Mouse (Mus musculus): ENCODE data around the gene Cxcr2.

Gene Cxcr2

DNA sequence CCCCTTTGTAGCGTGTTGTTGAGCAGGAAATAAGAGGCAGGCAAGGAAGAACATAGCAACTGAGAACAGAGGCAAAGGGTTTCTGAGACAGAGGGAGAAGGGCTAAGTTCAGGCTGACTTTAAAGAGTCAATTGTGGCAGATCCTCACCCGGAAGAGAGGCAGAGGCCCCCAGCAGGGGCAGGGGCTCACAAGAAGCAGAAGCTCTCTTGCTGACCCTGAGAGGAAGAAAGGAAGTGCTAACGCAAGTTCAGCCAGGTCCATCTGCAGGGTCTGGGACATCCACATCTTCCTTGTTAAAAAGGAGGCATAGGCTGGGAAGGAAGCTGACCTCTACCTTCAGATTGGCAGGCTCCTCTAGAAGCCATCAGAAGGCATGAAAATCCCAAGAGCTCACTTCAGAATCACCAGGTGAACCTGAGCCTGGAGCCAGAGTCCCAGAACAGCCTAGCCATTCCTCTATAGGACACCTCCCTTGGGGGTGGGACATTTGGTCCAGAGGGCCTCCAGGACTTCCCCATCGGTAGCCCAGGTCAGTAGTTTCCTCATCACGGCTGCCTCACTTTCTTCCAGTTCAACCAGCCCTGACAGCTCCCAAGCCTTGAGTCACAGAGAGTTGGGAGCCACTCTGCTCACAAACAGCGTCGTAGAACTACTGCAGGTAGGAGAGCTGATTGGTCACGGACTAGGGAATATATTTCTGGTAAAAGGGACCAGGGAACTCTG is at the start of gene Cxcr2:
TSS of gene Cxcr2 (plus strand) at position 529 of the 724 bp plus-strand sequence.
- no peak for DNase-seq (ENCODE audit: low spot score)

DNA sequence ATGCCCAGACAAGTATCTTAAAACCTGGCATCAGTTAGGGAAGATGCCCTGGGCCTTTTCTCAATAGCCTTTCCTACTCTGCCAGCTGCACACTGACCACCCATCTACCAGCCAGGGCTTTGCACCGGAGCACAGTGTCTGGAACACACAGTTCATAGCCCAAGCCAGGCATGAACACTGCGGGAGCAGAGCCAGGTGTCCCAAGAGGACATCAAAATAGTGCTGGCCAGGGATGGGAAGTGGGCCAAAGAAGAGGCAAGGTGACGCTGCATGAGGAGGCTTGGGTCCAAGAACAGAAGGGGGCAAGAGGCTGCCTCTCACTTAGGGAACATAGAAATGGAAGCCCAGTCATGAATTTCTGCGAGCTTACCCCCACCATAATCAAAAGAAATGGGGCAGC is 48.1 kb upstream of the Cxcr2 start:
- DNase-seq (ENCODE audit: low spot score), result no peak

DNA sequence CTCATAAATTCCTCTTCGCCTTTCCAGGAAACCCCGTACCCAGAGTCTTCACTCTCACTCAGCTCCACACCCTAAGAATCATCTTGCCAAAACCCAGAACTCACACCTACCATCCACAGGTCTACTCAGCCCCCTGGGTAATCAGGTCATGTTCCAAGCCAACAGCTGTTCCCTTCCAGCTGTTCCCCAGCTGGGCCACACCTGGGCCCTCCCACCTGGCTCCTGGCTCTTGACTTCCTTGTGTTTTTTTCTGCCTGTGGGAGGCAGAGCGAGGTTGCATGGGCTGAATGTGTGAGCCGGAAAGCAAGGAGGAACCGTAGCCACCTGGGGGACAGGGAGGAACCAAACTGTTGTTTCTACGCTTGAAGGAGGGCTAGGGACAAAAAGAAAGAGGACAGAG is 47.6 kb upstream of the Cxcr2 start:
- DNase-seq (ENCODE audit: low spot score), result no peak

DNA sequence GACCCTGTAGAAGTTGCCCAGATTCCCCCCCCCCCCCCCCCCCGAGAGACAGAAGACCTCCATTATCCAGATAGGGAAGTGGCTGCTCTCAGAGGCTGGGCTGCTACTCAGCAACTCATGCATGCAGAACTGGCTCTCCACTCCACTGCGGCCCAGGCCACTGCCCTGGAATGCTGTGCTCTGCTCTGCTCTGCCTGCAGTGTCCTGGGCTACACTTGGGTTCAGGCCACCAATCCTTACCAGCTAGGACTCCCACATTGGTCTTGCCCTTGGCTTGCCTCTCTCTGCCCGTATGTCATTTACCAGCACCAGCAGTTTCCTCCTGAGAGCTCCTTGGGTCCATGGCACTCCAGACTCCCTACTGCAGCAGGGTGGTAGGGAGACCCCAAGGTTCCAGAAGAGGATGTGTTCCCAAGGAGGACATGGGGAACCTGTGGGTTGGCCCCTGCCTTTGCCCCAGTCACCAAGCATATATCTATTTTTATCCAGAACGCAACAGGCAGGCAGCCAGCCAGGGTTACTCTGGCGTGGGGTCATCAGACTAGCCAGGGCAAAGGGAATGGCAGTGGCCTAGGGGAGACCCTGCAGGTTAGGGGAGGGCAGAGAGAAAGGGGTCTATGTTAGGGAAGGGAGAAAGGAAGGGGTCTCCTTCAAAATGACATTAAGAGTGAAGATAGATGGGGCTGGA is 45.7 kb upstream of the Cxcr2 start:
- no peak for DNase-seq (ENCODE audit: low spot score)

DNA sequence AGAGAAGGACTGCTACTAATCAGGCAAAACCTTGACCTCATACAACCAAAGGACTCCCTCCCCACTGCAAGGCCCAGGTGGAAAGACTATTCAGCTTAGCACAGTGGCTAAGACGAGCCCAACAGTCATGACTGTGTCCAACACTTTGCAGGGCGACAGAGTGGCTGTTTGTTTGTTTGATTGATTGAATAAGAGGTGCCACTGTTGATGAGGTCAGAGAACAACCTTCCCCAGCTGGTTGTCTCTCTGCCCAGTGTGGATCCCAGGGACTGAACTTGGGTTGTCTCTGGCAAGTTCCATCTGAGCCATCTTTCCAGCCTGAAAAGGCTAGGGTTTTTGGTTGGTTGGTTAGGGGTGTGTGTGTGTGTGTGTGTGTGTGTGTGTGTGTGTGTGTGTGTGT is 44.1 kb upstream of the Cxcr2 start:
- DNase-seq (ENCODE audit: low spot score), result no peak

DNA sequence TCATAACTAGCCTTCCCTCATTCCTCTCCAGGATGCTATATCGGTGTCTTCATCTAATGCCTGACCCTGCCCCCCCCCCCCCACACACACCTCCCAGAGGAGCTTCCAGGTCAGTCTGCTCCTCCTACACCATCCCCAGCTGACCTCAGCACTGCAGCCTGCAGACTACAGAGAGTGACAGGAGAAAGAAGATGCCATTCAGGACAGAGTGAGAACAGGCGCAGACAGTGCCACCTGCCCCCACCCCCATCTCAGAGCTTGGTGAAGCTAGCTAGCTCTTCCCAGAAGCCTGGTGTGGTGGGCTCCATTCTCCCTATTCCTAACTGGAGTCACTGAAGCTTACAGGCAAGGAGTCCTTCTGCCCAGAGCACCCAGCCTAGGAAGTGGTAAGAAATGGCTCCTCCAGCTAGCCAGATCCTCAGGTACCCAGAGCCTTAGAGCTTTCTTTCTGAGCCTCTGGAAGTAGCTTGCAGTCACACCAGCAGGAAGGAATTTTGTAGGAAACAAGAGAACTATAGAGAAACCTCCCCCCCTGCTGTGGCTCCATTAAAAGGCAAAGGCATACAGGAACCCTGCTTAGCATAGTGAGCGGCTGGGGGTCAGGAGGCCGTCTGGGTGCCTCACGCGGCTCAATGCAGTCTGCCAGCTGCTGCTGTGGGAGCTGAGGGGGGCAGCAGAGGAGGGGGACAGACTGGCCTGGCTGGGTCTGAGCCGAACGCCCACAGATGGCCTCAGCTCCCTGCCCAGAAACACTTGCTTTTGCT is 42.7 kb upstream of the Cxcr2 start:
- no peak for DNase-seq (ENCODE audit: low spot score)

DNA sequence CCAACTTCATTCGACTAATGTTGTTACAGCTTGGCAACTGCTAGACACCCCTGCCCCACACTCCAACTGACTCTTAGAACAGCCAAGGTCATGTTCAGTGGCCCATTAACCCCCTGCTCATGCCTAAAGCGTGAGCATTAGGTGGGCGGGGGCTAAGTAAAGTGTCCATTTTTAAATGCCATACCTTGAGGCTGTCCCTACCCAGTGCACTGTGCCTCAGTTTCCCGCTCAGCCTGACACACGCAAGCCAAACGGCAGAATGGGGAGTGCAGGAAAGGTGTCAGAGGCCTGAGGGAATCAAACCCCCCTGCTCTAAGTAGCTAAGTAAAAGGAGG is 42.1 kb upstream of the Cxcr2 start:
- DNase-seq (ENCODE audit: low spot score), result no peak

DNA sequence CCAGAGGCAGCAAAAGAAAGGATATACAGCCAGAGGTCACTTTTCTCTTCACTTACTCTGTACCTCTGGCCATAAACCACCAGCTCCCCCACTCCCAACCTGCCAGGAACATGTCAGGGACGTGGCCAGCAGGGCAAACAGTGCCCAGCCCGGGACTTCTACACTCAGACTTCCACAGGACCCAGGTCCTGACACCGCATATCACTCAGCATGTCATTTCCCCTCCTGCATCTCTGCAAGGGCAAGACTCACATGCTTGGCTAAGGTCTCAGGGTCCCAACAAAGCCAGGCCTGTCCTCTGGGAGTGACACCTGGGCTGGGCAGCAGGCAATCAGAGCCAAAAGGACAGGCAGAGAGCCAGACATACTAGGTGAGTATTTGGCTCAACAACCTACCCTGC is 40.7 kb upstream of the Cxcr2 start:
- DNase-seq (ENCODE audit: low spot score), result no peak

DNA sequence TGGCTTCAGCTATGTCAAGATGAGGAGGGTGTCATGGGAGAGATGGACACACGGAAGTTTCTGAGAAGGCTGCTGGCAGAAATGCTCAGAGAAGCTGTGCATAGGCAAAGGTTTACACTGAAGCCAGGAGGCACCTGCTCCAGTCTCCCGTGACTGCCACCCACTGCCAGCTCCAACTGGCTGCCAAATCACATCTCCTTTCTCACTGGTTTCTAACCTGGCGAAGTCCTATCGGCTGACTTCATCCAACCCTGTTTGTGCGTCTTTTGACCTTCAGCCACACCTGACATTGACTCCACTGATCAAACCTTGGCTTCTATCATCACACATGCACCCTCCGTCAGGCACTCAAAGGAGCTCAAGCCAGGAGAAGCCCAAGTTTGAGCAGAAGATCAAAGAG is 35.9 kb upstream of the Cxcr2 start:
- DNase-seq (ENCODE audit: low spot score), result no peak

DNA sequence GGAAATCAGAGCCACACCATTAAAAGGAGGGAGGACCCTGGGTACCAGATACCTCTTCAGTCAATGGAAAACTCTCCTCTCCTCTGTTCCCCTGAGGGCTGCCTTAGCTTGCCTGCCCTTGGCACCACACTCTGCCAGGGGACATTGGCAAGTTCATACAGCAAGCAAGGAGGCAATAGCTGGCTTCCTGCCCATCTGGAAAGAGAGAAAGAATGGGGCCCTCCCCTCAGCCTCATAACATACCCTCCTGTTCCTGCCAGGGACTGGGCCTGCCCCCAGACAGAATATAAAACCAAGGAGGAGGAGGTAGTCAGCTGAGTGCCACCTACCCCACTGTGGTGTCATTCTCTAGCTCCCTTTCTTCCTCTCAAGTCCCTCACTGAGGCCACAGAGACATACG is 34.7 kb upstream of the Cxcr2 start:
- DNase-seq (ENCODE audit: low spot score), result no peak

DNA sequence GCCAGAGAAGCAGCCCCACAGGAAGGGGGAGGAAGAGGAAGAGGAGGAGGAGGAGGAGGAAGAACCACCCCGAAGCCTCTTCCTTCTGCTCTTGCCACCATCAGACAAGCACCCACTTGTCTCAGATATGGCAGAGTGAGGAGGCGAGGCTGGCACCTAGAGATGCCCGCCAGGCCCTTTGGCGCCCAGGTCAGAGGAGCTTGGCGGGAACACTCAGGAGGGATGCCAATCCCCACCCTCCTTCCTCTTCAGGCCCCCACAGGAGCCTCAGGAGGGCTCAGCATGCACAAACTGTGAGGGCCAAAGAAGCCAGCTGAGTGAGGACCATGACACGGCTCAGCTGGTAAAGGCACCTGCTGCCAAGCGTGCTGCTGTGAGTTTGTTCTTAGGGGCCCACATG is 32.7 kb upstream of the Cxcr2 start:
- no peak for DNase-seq (ENCODE audit: low spot score)

DNA sequence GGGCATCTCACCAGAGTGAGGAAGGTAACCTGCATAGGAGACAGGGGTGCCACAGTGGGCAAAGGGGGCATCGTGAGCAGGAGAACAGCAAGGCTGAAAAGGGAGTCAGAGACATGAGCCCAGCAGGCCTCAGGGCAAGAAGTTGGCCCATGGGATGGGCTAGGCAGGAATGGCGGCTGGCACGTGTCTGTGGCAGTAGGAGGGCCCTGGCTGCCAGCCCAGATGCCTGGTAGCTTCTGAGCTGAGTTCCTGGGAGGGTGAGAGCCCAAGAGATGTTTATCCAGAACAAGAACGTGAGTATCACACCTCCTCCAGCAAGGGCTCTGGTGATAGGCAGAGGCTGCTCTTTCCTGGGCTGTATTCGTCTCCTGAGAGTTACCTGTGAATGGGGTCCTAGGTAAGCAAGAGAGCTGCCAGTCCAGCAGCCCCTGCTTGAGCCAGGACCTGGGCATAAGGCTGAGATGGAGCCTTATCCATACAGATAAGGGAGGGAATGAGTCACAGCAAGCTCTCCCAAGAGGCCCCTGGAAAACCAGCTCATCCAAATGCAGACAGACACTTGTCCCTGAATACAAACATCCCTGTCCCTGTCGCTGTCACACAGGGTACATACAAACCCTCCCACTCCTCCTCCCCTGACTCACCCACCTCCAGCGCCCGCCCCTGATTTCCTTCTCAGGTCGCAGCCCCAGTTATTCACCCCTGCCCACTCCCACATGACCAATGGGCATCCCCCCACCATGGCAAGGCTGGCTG is 31.8 kb upstream of the Cxcr2 start:
- no peak for DNase-seq (ENCODE audit: low spot score)

DNA sequence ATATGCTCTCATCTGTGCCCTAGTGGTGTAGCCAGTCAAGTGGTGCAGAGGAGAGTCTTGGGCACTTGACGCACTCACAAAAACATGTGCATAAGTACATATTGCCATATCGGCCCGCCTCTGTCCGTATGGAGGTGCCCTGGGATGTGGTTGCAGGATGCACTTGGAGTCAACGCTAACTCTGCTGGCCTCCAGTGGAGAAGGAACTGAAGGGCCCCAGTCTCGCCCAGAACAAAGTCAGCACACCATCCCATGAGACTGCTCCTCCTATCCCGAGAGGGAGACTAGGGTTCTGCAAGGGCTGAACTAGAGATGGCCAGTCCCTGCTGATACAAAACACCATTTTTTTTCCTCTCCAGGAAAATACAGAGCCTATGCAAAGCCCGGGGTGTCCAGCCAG is 30.6 kb upstream of the Cxcr2 start:
- no peak for DNase-seq (ENCODE audit: low spot score)

DNA sequence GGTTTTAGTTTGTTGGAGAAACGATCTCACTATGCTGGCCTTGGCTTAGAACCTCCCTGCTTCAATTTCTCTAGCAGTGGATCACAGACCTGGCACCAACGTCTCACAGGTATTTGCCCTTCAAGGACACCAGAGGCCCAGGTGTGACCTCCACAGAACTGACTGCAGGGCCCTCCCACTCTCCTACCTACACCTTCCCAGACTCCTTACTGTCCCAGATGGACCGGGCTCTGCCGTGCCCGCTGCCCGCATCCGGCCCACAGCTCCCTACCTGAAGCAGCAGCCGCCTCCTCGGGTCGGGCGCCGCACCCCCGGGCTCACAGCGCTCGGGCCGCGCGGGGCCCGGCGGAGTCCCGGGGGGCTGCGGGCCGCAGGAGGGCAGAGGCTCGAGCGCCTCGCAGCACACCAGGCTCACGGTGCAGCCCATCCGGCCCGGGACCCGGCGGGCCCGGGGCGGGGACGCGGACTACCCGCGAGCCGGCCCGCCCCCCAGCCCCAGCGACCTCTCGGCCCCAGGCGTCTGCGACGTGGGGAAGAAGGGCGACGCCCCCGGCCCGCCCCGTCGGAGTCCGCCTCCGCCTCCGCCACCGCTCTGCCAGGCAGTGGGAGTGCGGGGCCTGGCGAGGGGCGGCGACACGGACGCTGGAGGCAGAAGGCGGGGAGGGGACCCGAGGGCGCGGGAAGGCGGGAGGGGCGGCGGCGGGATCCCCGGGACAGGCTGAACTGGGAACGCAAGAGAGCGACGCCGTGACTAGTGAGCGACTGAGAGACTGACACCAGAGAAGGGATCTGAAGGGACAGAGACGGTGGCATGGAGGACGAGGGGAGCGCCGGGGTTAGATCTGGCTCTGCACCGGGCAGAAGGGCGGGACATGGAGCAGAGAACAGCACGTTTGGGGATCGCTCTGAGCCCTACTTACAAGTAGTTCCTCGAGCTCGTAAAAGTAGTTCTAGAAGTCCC is 29.5 kb upstream of the Cxcr2 start, which contains the start of gene Tns1:
TSS of gene Tns1 (minus strand) at position 429 of the 961 bp plus-strand sequence.
- no peak for DNase-seq (ENCODE audit: low spot score)

DNA sequence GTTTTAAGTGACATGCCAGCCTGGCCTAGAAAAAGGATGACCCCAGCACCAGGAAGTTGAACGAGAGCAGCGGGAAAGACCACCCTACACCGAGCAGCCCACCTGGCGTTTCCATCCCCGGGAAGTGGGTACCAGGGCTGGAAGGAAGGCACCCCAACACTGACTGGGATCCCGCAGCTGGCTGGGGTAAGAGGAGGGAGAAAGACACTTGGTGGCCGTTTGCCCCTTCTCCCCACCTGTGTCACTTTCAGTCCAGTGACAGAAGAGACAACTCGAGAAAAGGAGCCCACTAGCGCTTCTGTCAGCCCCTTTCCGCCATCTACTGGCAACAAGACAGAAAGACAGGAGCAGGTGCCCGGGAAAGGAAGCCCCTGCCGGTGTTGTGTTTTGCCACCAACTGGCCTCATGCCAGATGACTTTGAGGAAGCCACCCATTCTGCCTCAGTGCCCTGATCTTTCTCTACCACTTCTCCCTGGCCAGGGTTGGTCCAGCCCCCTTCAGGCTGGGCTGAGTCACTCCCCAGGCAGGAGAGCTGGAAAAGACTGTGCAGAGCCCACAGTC is 28.7 kb upstream of the Cxcr2 start, which contains the start of gene Rufy4:
TSS of gene Rufy4 (plus strand) at position 551 of the 562 bp plus-strand sequence.
- peak; percentile 45 for DNase-seq (ENCODE audit: low spot score)

DNA sequence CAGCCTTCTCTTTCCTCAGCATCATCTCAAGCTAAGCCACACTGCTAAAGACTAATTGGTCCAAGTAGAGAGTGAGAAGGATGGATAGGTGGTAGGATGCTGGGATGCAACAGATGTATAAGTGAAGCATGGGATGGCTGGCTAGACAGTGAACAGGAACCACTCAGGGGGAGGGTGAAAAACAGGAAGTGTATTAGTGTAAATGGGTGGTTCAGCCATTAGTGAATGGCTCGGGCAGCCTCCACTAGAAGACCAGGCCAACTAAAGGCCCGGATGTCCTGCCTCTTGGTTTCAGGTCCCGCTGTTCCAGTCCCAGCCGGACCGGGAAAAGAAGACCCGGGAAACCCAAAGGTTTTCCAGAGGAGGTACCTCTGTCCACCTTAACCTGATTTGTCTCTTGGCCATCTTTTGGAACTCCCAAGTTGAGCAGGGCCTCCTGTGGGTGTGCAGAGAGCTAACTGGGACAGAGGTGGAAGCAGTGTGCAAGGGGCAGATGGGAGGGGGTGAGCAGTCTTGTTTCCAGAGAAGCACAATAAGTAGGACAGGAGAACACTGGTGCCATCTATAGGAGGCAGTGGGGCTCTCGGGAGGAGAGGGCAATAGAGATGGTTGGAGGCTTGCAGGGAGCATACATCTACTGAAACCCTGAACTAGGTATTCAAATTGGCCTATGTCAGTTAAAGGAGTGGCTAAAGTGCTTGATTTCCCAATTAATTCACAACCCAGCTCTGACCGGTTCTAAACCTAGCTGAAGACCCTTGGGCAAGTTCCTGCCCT is 22.7 kb upstream of the Cxcr2 start:
- no peak for DNase-seq (ENCODE audit: low spot score)

DNA sequence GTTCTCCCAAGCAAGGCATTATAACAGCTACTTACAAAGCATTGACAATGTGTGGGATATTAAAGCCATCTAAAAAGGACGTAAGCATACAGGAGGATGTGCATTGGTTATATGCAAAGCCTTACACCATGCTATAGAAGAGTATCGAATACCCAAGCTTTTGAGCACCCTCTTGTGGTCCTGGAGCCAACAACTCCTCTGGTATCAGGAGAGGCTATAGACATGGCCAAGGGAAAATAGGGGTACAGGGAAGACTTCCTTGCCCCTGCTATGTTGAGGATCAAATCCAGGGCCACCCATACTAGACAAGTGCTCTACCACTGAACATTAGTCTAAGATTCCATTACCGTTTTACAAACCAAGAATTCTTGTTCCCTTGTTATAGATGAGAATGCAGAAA is 21.8 kb upstream of the Cxcr2 start:
- DNase-seq (ENCODE audit: low spot score), result no peak

DNA sequence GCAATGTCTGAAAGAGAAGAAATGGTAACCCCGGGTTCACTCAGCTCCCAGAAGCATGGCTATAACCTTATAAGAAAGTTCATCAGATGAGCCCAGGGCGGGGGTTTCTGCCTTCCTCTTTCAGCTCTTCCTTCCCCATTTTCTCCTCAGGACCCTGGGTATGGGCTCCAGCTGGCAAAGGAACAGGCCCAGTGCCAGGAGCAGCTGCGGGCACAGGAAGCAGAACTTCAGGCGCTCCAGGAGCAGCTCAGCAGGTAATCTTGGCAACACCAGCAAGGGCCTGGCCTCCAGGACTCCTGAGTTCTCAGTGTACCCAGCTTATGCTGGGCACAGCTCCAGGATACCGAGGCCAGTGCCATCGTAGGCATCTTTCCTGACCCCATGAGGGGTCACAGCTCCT is 19.8 kb upstream of the Cxcr2 start:
- DNase-seq (ENCODE audit: low spot score), result no peak

DNA sequence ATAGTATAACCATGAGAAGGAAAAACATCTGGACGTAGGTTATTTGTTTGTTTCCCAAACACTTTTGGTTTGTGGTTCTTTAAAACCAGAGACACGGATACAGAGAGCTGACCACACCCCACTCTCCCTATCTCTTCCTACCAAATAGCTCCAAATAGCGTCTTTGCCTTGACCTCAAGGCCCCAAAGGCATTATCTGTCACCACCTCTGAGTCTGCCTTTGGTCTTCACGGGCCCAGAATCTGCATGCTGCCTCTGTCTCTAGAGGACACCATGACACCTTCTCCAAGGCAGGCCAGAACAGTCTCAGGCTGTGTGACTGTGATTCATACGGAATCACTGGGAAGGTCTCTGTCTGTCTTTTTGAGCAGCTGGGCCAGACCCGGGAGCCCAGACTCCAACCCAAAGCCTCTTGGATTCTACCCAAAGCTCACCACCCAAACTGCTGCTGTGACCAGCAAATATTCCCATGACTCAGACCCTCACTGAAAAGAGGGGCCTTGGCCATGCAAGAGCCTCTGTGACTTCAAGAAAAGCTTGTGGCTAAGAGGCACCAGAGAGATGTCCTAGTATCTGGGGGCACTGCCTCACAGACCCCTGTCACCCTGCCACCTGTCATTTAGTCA is 18.4 kb upstream of the Cxcr2 start:
- DNase-seq (ENCODE audit: low spot score), result no peak

DNA sequence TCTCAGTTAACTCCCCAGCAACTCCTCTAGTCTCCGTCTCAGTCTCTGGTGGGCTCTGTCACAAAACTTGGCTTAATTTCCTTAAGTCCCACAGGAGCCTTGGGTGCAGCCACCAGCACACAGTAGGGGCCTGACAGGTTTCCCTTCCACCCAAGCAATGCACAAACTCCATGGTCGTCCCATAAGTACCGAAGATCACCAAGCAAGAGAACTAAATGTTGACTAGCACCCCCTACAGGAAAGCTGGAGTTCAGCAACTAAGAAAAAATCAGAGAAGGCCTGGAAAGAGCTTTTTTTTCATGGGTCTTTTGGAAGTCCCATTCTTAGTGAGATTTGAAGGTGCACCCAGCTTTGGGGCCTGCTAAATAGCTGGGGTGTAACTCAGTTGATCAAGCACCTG is 14.4 kb upstream of the Cxcr2 start:
- no peak for DNase-seq (ENCODE audit: low spot score)

Measured in layer of hippocampus, adult 9-10 months (tissue).